Mouse (Mus musculus) heart, postnatal 0 days (tissue): Measurements from ENCODE around the gene Oxsr1.

Experiments used
- CTCF ChIP-seq: IDR thresholded peaks from 2 replicates; pipeline ENCODE4 v1.5.1; 2016; ENCODE audit warnings: antibody characterized with exemption, control low read depth, low read depth
- EP300 ChIP-seq: IDR thresholded peaks from 2 replicates; pipeline ENCODE4 v1.6.1; 2016; ENCODE audit warnings: antibody characterized with exemption, low read depth

DNA sequence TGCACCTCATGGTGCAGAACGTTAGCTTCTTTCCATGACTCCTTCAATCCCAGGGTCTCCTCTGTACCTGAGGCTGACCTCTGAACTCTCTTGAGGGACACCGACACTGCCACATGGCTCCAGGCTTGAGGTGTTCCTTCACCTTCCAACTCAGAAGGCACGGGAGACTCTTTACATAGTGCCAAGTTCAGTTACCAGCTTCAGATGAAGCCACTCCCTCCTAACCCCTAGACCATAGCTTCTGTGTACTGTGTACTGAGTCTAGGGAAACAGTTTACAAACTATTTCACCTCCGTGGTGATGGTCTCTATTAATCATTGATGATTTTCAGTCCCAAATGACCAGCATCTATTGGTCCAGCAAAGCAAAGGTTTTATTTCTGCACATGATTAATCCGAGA lies 120.6 kb downstream of the Oxsr1 start:
- no peak for TF ChIP-seq CTCF
- no peak for TF ChIP-seq EP300
